Mouse (Mus musculus) forebrain, embryonic 14.5 days (tissue): ENCODE results near the gene Acvr1b. TPM values are rescaled to one million over a fixed set of nuclear protein-coding genes. Genes with fewer than 3 reads are reported as not detected.

Experiments
- ATAC-seq: fragments of 200-750 bp; cut with Nextera tagmentation; 2 replicates; pipeline ENCODE4 v1.8.0; 2017; ENCODE audit warnings: mild to moderate bottlenecking, moderate library complexity
- DNase-seq: peaks from one replicate; pipeline ENCODE4 v3.0.0-alpha.2; 2015; ENCODE audit warnings: low spot score
- H3K27ac ChIP-seq: fragments of 300-500 bp; sonication (generic); 2 replicates; pipeline ENCODE4 v1.5.1; 2014; ENCODE audit warnings: low read depth, mild to moderate bottlenecking, control low read depth, low read length, moderate library complexity
- H3K27me3 ChIP-seq: fragments of 300-500 bp; sonication (generic); replicated peaks from 2 replicates; pipeline ENCODE4 v1.6.1; 2014; ENCODE audit warnings: low read length, control low read depth, mixed read lengths; ENCODE audit not compliant: control insufficient read depth, insufficient read depth
- H3K36me3 ChIP-seq: fragments of 300-500 bp; sonication (generic); 2 replicates; pipeline ENCODE4 v1.6.1; 2014; ENCODE audit warnings: low read length, control low read depth; ENCODE audit not compliant: control insufficient read depth, insufficient read depth
- H3K4me1 ChIP-seq: fragments of 300-500 bp; sonication (generic); 2 replicates; pipeline ENCODE4 v1.6.1; 2014; ENCODE audit warnings: antibody characterized with exemption, low read length, control low read depth; ENCODE audit not compliant: control insufficient read depth, insufficient read depth
- H3K4me2 ChIP-seq: fragments of 300-500 bp; sonication (generic); 2 replicates; pipeline ENCODE4 v1.6.1; 2014; ENCODE audit warnings: mild to moderate bottlenecking, control low read depth, low read length
- H3K4me3 ChIP-seq: fragments of 300-500 bp; sonication (generic); 2 replicates; pipeline ENCODE4 v1.5.1; 2014; ENCODE audit warnings: low read depth, low read length, control low read depth
- H3K9ac ChIP-seq: fragments of 300-500 bp; sonication (generic); 2 replicates; pipeline ENCODE4 v1.6.1; 2014; ENCODE audit warnings: mild to moderate bottlenecking, low read length, control low read depth, moderate library complexity
- H3K9me3 ChIP-seq: fragments of 300-500 bp; sonication (generic); replicated peaks from 2 replicates; pipeline ENCODE4 v1.6.1; 2016; ENCODE audit warnings: low read length, control low read depth, mixed read lengths; ENCODE audit not compliant: control insufficient read depth
- WGBS: fragments of 180-500 bp; shearing (Covaris S2); extraction: QIAGEN DNeasy Blood & Tissue Kit; methylation state at CpG from one replicate; pipeline ENCODE4 v1.1.7; 2014; 5-methylcytosine and 5-hydroxymethylcytosine counted together
- polyA plus RNA-seq: library from polyadenylated mRNA; unstranded; fragments of >200 nt; fragmentation: Nextera tagmentation; extraction: Ambion mirVana; gene quantifications from 2 replicates; pipeline ENCODE4 v1.2.1, GENCODE M21; 2014

Acvr1b gene
- polyA plus RNA-seq, 1 experiment from 2014 or later: 24.7 TPM

DNA sequence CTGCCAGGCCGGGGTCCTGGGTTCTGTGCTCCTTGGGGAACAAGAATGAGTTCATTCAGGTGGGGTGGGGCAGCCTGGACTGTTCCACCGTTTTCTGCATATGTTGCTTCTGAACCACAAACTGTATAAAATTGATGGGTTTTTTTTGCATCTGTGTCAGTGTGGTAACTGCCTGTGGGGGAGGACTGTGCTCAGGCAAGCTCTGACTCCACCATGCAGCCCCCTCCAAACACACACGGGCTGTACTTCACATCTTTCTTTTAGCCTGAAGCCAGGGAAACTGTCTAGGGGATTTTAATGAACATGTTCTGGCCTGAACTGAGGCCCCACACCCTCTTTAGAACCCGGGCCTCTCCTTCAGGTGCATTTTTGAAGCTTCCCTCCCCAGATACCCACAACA lies 58.7 kb downstream of the Acvr1b start:
- no peaks in the 10 kb centered on the region for H3K9me3 ChIP-seq
- H3K4me3 ChIP-seq: no peak overlapping the region
- peaks cover 4% of the 10 kb centered on the region; the same call in 1 of the 2 replicates for H3K4me1 ChIP-seq
- ATAC-seq (no peak), DNase-seq (no peak)
- WGBS: 80% methylated on average over 4 of the region's 4 CpGs
- no peak overlapping the region for H3K9ac ChIP-seq
- 0 out of 2 replicates have a peak, but pooled peaks cover 5% of the 10 kb centered on the region for H3K36me3 ChIP-seq
- H3K4me2 ChIP-seq: no peak overlapping the region
- no peaks in the 10 kb centered on the region for H3K27me3 ChIP-seq
- no peak overlapping the region for H3K27ac ChIP-seq

DNA sequence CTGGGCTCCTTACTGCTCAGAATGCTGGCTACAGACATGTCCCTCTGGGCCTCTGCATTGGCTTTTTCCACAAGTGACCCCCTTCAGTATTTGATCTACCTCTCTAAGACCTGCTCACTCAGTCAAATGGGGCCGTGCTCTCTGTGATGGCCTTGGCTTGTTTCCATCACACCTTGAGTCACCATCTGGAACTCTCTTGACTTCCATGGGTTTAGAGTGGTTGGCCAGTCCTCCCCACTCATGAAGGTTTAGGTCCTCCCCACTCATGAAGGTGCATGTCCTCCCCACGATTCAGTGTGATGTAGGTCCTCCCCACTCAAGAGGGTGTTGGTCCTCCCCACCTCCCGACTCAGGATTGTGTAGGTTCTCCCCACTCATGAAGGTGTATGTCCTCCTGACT lies 59.3 kb downstream of the Acvr1b start:
- Histone ChIP-seq H3K4me2 (no peak overlapping the region), H3K36me3 (0 out of 2 replicates have a peak, but pooled peaks cover 5% of the 10 kb centered on the region), H3K27me3 (0 out of 2 replicates have a peak, but pooled peaks cover 2% of the 10 kb centered on the region), H3K9me3 (no peaks in the 10 kb centered on the region), H3K4me3 (no peak overlapping the region), H3K9ac (no peak overlapping the region), H3K4me1 (peaks cover 4% of the 10 kb centered on the region; the same call in 1 of the 2 replicates), H3K27ac (no peak overlapping the region)
- DNase-seq (no peak), ATAC-seq (no peak)
- 93% methylated on average over 3 of the region's 3 CpGs for WGBS

DNA sequence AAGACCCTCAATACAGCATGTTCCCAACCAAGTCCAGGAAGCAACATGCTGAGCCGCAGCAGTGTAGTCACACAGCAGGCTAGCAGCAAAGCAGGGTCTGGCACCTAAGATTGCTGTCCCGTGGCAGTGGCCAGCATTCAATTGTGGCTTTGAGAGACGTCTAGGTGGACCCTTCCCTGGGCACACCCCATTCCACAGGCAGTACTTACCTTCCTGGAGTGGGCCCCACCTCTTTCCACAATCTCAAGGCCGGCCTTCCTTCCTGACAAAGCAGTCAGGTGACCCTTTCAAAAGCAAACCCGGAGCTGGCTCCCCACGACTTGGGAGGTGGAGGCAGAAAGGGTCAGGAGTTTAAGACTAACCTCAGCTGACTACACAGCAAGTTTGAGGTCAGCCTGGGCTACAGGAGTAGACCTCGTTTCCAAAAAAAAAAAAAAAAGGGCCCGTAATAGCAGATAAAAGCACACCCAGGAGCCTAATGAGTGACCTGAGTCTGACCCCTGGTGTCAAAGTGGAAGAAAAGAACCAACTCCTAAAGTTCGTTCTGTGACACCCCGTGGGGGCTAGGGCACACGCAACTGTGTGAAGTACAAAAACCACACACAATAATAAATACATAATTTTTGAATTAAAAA lies 59.9 kb downstream of the Acvr1b start:
- Histone ChIP-seq H3K4me1 (peaks cover 4% of the 10 kb centered on the region; the same call in 1 of the 2 replicates), H3K4me3 (no peak overlapping the region), H3K4me2 (no peak overlapping the region), H3K36me3 (0 out of 2 replicates have a peak, but pooled peaks cover 5% of the 10 kb centered on the region), H3K27me3 (0 out of 2 replicates have a peak, but pooled peaks cover 2% of the 10 kb centered on the region), H3K9ac (no peak overlapping the region), H3K27ac (no peak overlapping the region), H3K9me3 (no peaks in the 10 kb centered on the region)
- 18% methylated on average over 11 of the region's 11 CpGs for WGBS
- ATAC-seq (no peak), DNase-seq (no peak)

DNA sequence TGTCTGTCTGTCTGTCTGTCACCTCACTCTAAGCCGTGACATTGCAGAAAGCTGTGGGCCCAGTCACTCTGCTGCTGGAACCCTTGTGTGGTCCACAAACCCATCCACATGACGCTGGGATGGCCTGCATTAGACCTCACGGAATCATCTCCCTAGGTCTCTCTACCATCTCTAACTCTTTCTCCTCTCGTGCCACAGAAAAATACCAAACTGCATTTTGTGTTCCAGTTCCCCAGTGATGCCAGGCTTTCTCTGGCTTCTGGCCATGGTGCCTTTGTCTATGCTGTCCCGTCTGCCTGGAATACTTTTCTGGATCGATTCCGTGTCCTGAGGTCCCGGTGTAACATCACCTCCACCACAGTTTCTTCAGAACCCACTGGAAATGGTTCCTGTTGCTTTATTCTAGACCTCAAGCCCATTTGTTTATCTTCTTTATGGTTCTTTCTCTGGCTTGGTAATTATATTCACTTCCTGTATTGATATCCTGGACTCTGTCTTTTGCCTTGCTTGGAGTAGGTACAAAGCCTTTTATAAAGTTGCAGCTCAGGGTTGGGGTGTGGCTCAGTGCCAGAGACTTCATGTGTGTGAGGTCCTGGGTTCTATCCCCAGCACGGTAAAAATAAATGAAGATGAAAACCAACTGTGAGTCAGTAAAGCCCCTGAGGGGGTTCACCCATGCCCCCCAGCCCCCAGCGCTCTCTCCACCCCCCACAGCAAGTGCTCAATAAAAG lies 60.9 kb downstream of the Acvr1b start:
- 0 out of 2 replicates have a peak, but pooled peaks cover 5% of the 10 kb centered on the region for H3K36me3 ChIP-seq
- H3K27ac ChIP-seq: no peak overlapping the region
- ATAC-seq (no peak), DNase-seq (no peak)
- H3K27me3 ChIP-seq: 0 out of 2 replicates have a peak, but pooled peaks cover 2% of the 10 kb centered on the region
- WGBS: 56% methylated on average over 10 of the region's 10 CpGs
- H3K4me2 ChIP-seq: no peak overlapping the region
- H3K4me1 ChIP-seq: peaks cover 4% of the 10 kb centered on the region; the same call in 1 of the 2 replicates
- no peak overlapping the region for H3K9ac ChIP-seq
- H3K4me3 ChIP-seq: no peak overlapping the region
- no peaks in the 10 kb centered on the region for H3K9me3 ChIP-seq

DNA sequence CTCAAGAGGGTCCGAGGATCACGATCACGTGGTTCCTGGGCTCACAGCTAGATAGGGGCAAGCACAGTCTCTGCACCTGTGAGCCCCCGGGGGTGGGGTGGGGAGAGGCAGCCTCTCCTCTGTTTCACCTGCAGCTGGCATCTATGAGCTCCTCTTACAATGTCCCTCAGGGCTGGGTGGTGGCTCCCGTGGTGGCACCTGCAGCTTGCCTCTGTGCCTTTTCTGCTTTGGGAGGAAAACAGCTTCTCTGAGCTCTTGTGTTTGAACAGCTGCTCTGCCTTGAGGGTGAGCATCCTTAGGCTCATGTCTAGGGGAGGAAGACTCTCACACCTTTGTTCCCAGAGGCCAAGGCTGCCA lies 61.5 kb downstream of the Acvr1b start:
- Histone ChIP-seq H3K27ac (no peak overlapping the region), H3K9ac (no peak overlapping the region), H3K9me3 (no peaks in the 10 kb centered on the region), H3K36me3 (0 out of 2 replicates have a peak, but pooled peaks cover 5% of the 10 kb centered on the region), H3K4me1 (peaks cover 4% of the 10 kb centered on the region; the same call in 1 of the 2 replicates), H3K4me3 (no peak overlapping the region), H3K27me3 (0 out of 2 replicates have a peak, but pooled peaks cover 2% of the 10 kb centered on the region), H3K4me2 (no peak overlapping the region)
- 34% methylated on average over 5 of the region's 5 CpGs for WGBS
- DNase-seq (no peak), ATAC-seq (no peak)

DNA sequence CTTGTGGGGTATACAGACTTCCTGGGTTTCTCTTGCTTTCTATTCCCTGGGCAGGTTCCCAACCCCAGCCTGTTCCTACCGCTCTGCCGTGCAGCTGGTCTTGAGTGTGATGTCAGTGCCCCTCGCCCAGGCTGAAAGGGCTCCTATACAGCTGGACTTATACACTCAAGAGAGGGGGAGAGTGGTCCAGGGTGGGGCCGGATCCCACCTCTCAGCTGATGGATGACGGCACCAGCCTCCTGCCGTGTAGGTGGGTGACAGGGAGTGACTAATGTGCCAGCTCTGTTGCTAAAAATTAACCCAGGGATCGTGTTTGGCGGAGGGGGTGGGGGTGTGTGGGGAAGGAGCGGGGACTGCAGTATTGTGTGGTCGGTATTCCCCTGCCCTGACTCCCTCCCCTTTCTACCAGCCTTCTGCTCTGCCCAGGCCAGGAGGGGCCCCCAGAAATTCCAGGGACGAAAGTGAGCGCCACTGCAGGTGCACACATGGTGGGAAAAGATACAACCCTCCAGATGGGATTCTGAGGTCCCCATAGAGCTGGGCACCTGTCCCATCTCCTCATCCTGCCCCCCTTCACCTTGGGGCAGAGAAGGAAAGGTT lies 62.0 kb downstream of the Acvr1b start:
- Histone ChIP-seq H3K27me3 (0 out of 2 replicates have a peak, but pooled peaks cover 2% of the 10 kb centered on the region), H3K4me3 (no peak overlapping the region), H3K4me2 (no peak overlapping the region), H3K9ac (peak overlapping the region; percentile 21; the same call in 1 of the 2 replicates), H3K27ac (no peak overlapping the region), H3K9me3 (no peaks in the 10 kb centered on the region), H3K36me3 (0 out of 2 replicates have a peak, but pooled peaks cover under 1% of the 10 kb centered on the region), H3K4me1 (peaks cover 4% of the 10 kb centered on the region; the same call in 1 of the 2 replicates)
- DNase-seq: no peak
- WGBS: 48% methylated on average over 12 of the region's 12 CpGs
- no peak for ATAC-seq

DNA sequence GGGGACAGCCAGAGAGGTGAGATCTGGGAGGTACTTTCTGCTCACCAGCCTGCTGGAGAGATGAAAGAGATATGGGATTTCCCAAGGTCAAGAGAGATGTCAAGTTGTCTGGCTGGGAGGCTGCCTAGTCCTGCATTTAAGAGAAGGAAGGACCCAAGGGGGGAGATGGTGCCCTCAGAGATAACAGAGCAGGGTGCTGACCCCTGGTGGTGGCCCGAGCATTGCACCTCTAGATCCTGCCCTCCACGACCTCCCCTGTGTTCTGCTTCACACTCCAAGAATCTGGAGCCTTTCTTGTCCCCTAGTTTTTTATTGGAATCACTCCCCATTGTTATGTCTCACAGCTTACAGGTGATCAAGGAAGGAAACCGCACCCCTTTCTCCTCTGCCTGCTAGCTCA lies 63.0 kb downstream of the Acvr1b start:
- Histone ChIP-seq H3K4me1 (peaks cover 4% of the 10 kb centered on the region), H3K27me3 (0 out of 2 replicates have a peak, but pooled peaks cover 2% of the 10 kb centered on the region), H3K27ac (no peak overlapping the region), H3K9ac (no peak overlapping the region), H3K9me3 (no peaks in the 10 kb centered on the region), H3K4me2 (no peak overlapping the region), H3K36me3 (no peaks in the 10 kb centered on the region), H3K4me3 (no peak overlapping the region)
- DNase-seq (no peak), ATAC-seq (no peak)
- WGBS: 3% methylated on average over 3 of the region's 3 CpGs

DNA sequence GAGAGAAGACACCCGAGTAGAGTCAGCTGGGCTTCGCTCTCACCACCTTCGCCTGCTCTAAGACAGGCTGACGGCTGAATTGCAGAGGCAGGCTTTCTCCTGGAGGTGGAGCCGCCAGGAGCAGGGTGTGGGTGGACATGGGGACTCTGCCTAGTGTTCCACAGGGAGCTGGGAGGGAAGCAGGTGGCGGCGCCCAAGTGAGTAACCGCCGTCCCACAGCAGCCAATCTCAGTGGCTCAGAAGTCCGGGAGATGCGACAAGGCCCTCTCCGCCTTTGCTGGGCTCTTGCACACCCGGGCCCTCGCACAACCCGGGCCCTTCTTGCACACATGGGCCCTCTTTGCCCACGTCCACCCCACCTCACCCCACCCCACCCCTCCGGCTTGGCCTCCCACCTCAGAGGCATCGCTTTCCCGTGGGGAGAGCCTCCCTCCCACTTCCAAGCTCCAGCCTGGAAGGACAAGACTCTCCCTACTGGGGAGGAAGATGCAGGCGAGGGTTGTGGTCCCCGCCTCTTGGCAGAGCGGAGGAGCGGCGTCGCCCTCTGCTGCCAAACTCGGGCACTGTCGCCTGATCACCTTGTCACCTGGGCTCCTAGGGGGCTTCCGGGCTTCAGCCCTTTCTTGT lies 65.1 kb downstream of the Acvr1b start:
- 5% methylated on average over 28 of the region's 28 CpGs for WGBS
- peak; percentile 55 for ATAC-seq
- H3K9ac ChIP-seq: peak overlapping the region; percentile 49

More for the DNA sequence above, 65.1 kb downstream of the Acvr1b start:
- peaks cover 4% of the 10 kb centered on the region for H3K4me1 ChIP-seq
- H3K4me2 ChIP-seq: peak overlapping the region; percentile 50
- peak; percentile 67 for DNase-seq
- H3K9me3 ChIP-seq: no peaks in the 10 kb centered on the region
- H3K36me3 ChIP-seq: no peaks in the 10 kb centered on the region
- 0 out of 2 replicates have a peak, but pooled peaks cover 2% of the 10 kb centered on the region for H3K27me3 ChIP-seq
- H3K4me3 ChIP-seq: peak overlapping the region; percentile 16
- H3K27ac ChIP-seq: no peak overlapping the region
